Mouse (Mus musculus): Measurements from ENCODE around the gene Aldh18a1. TPM values are rescaled to one million over a fixed set of nuclear protein-coding genes. Genes with fewer than 3 reads are reported as not detected.

Gene Aldh18a1
- total RNA-seq, 2 experiments from 2014 or later, result 6.5 to 10.5 TPM

DNA sequence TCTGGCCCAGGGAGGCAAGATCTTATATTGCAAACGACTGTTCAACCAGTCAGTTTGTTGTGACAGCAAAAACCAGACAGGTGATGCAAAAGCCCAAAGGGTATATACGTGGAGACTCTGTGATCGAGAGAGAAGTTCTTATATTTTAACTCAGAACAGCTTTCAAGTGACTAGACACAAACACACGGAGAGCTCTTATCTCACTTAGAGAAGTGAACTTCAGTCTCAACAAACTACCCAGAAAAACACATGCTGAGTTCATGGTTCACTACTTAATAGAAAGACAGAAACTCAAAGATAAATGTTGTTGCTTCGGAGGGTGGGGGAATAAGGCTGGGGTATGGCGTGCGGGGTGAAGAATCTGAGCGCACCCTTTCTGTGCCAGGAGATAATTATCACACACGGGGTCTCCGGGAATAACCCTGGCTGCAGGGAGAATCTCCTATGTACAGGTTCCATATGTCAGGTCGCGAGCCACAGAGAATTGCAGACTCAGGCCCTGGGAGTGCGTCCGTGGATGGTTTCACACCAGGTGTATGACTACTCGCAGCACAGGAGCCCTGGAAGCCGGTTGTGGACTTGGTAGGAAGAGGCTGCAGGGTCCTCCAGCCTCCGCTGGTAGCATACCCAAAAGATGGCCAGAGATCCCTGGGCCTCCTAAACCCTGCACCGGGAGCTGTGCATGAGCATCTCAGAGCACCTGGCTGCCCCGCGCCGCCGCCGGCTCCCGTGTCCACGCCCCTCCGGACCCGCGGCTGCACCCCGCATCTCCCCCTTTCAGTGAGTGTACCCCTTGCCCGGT is 571 bp downstream of the Aldh18a1 start:
- no peak for ATAC-seq (ENCODE audit: poor library complexity, severe bottlenecking)

- no peak for ATAC-seq (ENCODE audit: poor library complexity, severe bottlenecking)
These were observed 1.4 kb downstream of the Aldh18a1 start for GRCm38 (mm10) chr19:40586908-40587307.

GRCm38 (mm10) chr19:40581662-40582061 is 6.6 kb downstream of the Aldh18a1 start:
- ATAC-seq (ENCODE audit: poor library complexity, severe bottlenecking), result no peak

GRCm38 (mm10) chr19:40580902-40581301 is 7.4 kb downstream of the Aldh18a1 start:
- no peak for ATAC-seq (ENCODE audit: poor library complexity, severe bottlenecking)

DNA sequence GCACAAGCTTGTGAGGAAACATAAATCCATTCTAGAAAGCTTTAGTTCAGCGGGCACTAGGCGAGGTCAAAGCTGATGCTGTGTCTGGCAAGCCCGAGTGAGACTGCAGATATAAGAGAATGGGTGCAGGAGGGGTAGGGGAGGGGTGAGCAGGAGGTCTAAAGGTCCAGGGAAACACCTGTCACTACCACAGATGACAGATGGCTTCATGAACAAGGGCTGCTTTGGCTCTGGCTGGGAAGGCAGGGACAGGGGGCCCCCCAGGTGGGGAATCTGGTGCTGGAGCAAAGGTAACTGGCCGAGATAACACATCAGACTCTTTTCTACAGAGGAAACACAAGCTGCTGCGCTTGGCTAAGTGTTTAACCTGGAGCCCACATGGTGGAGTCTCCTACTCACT is 12.8 kb downstream of the Aldh18a1 start:
- ATAC-seq (ENCODE audit: poor library complexity, severe bottlenecking), result no peak

DNA sequence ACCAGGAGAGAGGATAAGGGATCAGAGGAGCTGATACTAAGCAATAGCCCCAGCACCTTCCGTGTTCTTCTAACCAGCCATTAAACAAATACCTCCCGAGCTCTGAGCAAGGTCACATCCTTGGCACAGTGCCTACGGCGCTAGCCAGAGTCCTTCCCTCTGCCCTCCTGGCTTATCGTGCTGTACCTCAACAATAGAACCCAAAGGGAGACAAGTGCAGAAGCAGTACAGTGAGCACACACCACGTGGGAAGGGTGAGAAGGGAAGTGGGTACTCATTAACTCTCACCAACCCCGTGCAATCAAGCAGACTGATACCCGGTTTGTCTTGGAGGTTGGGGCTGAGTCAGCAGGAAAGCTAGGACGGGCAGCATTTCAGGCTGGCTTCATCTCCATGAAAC is 17.5 kb downstream of the Aldh18a1 start:
- ATAC-seq (ENCODE audit: poor library complexity, severe bottlenecking), result no peak

GRCm38 (mm10) chr19:40567616-40568015 is 20.6 kb downstream of the Aldh18a1 start:
- ATAC-seq (ENCODE audit: poor library complexity, severe bottlenecking), result no peak

DNA sequence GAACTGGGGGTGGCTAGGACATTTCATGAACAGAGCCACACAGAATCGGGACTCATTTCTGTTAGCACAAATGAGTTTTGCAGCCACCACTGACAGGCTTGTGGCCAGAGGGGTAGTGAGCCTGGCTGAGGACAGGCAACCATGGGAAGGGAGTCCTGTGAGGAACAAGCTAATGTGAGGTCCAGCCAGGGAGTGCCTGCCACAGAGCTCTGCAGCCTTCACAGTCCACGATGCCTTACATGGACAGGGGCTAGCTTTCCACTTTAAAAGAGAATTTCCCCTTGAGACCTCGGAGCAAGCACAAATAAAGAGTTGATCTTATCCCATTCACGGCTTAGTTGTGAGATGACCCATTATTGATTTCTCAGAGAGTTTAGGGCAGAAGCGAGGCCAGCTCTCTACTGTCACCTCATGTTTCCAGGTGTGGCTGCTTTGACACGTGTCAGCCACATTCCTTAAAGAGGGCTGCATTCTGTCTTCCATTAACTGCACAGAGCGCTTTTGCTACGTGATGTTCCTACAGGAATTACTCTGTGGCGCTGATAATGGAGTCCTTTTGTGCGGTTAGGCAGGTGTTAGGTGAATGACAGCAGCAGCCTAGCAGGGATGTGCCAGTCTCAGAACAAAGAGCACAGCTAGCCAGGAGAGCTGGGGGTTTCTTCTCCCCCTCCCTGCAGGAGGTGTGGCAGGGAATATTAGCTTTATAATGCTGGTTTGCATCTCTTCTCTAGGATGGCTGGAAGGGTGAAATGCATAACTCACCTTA is 24.2 kb downstream of the Aldh18a1 start:
- no peak for ATAC-seq (ENCODE audit: poor library complexity, severe bottlenecking)

GRCm38 (mm10) chr19:40561521-40561920 is 26.7 kb downstream of the Aldh18a1 start:
- ATAC-seq (ENCODE audit: poor library complexity, severe bottlenecking), result peak; percentile 81

DNA sequence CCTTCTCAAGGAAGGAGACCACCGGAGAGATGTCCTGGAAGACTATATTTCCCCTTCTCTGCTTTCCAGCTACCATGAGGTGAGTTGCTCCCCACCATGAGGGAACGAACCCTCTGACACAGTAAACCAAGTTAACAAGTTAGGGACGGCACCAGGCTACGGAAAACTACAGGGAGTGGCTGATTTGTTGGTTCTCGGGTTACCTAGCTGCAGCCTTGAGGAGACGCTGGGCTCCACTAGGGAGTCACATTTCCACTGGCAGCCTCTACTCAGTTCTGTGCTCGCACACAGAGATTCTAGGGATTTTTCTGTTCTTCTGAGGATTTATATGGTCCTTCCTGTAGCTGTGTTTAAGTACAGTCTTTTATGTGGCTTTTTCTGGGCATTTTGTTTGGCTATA is 32.2 kb downstream of the Aldh18a1 start:
- no peak for ATAC-seq (ENCODE audit: poor library complexity, severe bottlenecking)

- no peak for ATAC-seq (ENCODE audit: poor library complexity, severe bottlenecking)
These were observed 33.1 kb downstream of the Aldh18a1 start for GRCm38 (mm10) chr19:40555136-40555535.

- no peak for ATAC-seq (ENCODE audit: poor library complexity, severe bottlenecking)
These were observed 33.9 kb downstream of the Aldh18a1 start for GRCm38 (mm10) chr19:40554343-40554742.

DNA sequence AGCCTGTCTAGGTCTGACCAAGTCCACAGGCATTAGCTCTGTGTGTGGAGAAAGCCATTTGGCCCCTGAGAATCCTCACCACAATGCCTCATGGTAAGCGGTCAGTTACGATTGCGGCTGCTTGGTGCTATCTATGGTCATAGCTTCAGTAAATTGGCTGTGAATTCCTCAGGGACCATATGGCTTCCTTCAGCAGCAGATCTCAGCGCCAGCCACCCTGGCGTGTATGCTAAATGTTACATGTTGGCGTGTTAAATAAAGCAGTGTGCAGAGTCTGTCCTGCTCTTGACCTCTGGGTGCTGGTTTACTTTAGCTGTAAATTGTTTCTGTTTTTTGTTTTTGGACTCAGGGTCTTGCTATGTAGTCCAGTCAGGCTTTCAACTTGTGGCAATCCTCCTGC is 34.4 kb downstream of the Aldh18a1 start:
- ATAC-seq (ENCODE audit: poor library complexity, severe bottlenecking), result no peak

- ATAC-seq (ENCODE audit: poor library complexity, severe bottlenecking), result peak; percentile 51
These were observed 35.1 kb downstream of the Aldh18a1 start for GRCm38 (mm10) chr19:40553014-40553789.

DNA sequence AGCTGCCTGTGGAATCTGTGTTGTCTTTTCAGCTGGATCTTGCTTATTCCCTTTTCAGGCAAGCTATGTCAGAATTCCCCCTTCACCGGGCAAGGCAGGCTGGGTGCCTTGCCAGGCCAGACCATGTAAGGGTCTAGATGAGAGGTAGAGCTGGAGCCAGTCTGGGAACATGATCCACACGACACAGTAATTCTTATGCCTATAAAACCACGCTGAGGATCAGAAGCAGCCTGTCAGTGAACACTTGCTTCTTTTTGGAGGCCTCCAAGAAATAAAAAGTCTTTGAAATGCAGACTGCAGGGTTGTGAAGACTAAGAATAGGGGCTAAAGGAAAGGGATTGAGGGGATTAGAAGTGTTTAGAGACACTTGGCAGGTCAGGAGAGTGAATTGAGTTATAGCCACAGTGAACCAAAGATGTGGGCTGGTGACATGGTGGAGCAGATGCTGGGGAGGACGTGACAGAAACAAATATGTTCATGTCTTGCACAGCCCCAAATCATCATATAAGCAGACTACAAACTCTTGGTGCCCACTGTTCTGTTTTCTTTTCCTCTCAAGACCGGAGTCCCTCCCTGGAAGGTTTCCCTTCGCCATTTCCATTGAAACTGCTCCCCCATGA is 38.6 kb downstream of the Aldh18a1 start:
- no peak for ATAC-seq (ENCODE audit: poor library complexity, severe bottlenecking)

GRCm38 (mm10) chr19:40548796-40549515 is 39.3 kb downstream of the Aldh18a1 start:
- no peak for ATAC-seq (ENCODE audit: poor library complexity, severe bottlenecking)

GRCm38 (mm10) chr19:40548386-40548785 is 39.9 kb downstream of the Aldh18a1 start:
- ATAC-seq (ENCODE audit: poor library complexity, severe bottlenecking), result no peak

DNA sequence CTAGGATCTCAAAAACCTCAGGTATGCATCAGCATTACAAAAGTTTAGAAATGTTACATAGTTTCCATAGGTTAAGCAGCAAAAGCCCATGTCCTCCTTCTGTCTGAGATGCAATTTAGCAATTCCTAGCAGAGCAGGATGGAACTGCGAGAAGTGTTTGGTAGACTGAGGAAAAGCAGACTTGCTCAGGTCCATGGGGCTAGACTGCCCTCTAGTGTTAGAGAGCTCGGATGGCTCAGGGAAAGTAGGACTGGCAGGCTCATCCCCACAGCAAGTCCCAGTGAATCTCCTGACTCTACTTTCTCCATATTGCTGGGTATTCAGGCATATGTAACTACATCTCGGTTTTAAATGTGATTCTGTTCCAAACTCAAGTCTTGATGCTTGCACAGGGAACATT is 43.4 kb downstream of the Aldh18a1 start:
- ATAC-seq (ENCODE audit: poor library complexity, severe bottlenecking), result no peak

DNA sequence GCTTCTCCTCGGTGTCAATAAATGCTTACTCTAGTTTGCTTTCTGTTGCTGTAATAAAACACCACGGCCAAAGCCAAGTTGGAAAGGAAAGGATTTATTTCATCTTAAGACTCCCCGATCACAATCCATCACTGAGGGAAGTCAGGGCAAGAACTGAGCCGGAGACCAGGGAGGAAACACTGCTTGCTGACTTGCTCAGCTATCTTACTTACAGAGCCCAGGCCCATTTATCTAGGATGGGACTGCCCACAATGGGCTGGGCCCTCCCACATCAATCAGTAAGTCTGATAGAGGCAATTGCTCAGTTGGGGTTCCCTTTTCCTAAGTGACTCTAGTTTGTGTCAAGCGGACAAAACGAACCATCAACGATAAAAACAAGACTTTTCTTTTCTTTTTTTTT is 45.5 kb downstream of the Aldh18a1 start:
- no peak for ATAC-seq (ENCODE audit: poor library complexity, severe bottlenecking)

GRCm38 (mm10) chr19:40536526-40536925 is 51.7 kb downstream of the Aldh18a1 start:
- ATAC-seq (ENCODE audit: poor library complexity, severe bottlenecking), result no peak
